Mouse (Mus musculus) CD8-positive naive resting alpha-beta T cell, adult 2 months (primary cell): ENCODE results near the gene Eapp.
"Not testable (repeated sequence)": the region's sequence is repeated elsewhere in the genome, so short reads cannot be mapped to it uniquely, and the experiment has no call there.

ENCODE experiments used
- DNase-seq, 2 experiments: peaks; one replicate each; pipeline ENCODE4 v3.0.0; 2022; ENCODE audit warnings: low read depth in 2 of 2, low spot score in 2 of 2

Gene Eapp

GRCm38 (mm10) chr12:54695511-54696241 is at the start of gene Eapp:
Gene Eapp, minus strand, starts transcription at chr12:54695897.
- peak; percentile 90 to 91 for DNase-seq

GRCm38 (mm10) chr12:54738661-54739243 is 43.1 kb upstream of the Eapp start:
- peak in 1 of 2 experiments; percentile 26 for DNase-seq

GRCm38 (mm10) chr12:54737891-54738660 is 42.4 kb upstream of the Eapp start:
- DNase-seq: not testable (repeated sequence)

GRCm38 (mm10) chr12:54734307-54735131 is 38.8 kb upstream of the Eapp start:
- peak; percentile 23 to 46 for DNase-seq

- not testable (repeated sequence) for DNase-seq
Observed at GRCm38 (mm10) chr12:54729140-54730059, 33.7 kb upstream of the Eapp start.

GRCm38 (mm10) chr12:54718871-54719786 is 23.4 kb upstream of the Eapp start:
- DNase-seq: not testable (repeated sequence)

- DNase-seq: not testable (repeated sequence)
Observed at GRCm38 (mm10) chr12:54717516-54717915, 21.8 kb upstream of the Eapp start.

- peak; percentile 52 to 55 for DNase-seq
Observed at GRCm38 (mm10) chr12:54713822-54714626, 18.3 kb upstream of the Eapp start.

- DNase-seq: peak; percentile 38 to 55
Observed at GRCm38 (mm10) chr12:54710494-54710879, 14.8 kb upstream of the Eapp start.

- DNase-seq: not testable (repeated sequence)
Observed at GRCm38 (mm10) chr12:54709691-54710493, 14.2 kb upstream of the Eapp start.

- no peak for DNase-seq
Observed at GRCm38 (mm10) chr12:54699394-54699793, 3.7 kb upstream of the Eapp start.

- no peak for DNase-seq
Observed at GRCm38 (mm10) chr12:54697791-54698250, 2.1 kb upstream of the Eapp start.

GRCm38 (mm10) chr12:54697003-54697597 is 1.4 kb upstream of the Eapp start:
- peak; percentile 41 to 45 for DNase-seq

GRCm38 (mm10) chr12:54696242-54697002 is 725 bp upstream of the Eapp start:
- peak; percentile 89 to 90 for DNase-seq

- no peak for DNase-seq
Observed at GRCm38 (mm10) chr12:54694847-54695510, 718 bp downstream of the Eapp start.
